Mouse (Mus musculus): Measurements from ENCODE around the gene Il1rl2.

DNA sequence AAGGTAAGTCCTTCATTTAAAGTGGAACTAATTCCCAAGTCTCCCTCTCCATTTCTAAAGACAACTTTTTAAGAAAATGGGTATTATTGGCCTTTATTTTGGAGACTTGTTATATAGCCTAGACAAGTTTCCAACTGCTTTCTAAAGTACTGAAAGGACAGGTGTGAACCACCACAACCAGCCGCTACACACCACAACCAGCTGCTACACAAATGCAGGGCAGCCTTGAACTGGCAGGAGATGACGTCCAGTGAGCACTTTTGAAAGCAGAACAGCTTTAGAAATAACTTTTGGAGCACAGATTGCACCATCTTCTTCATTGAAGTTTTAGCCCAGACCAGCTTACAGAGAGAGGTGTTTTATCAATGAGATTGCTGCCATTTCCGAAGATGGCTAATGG lies 3.2 kb downstream of the Il1rl2 start:
- TF ChIP-seq CTCF (IDR thresholded peaks at IDR 0.05; ENCODE audit: low read depth) (no peak), EP300 (optimal IDR thresholded peaks at IDR 0.05) (no peak)
